Mouse (Mus musculus) embryonic facial prominence, embryonic 12.5 days (tissue): ENCODE data around the gene Fbln1. TPM values are rescaled to one million over a fixed set of nuclear protein-coding genes. Genes with fewer than 3 reads are reported as not detected.

Source experiments
- ATAC-seq: fragments of 200-750 bp; cut with Nextera tagmentation; 2 replicates; pipeline ENCODE4 v1.8.0; 2017; ENCODE audit not compliant: insufficient number of reproducible peaks, insufficient read depth, low FRiP score, low TSS enrichment
- H3K27ac ChIP-seq: fragments of 300-500 bp; sonication (generic); 2 replicates; pipeline ENCODE4 v1.5.1; 2016; ENCODE audit warnings: mild to moderate bottlenecking
- H3K27me3 ChIP-seq: fragments of 300-500 bp; sonication (generic); 2 replicates; pipeline ENCODE4 v1.6.1; 2016; ENCODE audit warnings: mild to moderate bottlenecking, moderate library complexity
- H3K36me3 ChIP-seq: fragments of 300-500 bp; sonication (generic); 2 replicates; pipeline ENCODE4 v1.6.1; 2016; ENCODE audit warnings: mild to moderate bottlenecking
- H3K4me1 ChIP-seq: fragments of 300-500 bp; sonication (generic); 2 replicates; pipeline ENCODE4 v1.6.1; 2016
- H3K4me2 ChIP-seq: fragments of 300-500 bp; sonication (generic); replicated peaks from 2 replicates; pipeline ENCODE4 v1.6.1; 2016; ENCODE audit warnings: mild to moderate bottlenecking, moderate library complexity
- H3K4me3 ChIP-seq: fragments of 300-500 bp; sonication (generic); 2 replicates; pipeline ENCODE4 v1.5.1; 2016; ENCODE audit warnings: mild to moderate bottlenecking
- H3K9ac ChIP-seq: fragments of 300-500 bp; sonication (generic); 2 replicates; pipeline ENCODE4 v1.6.1; 2016; ENCODE audit warnings: mild to moderate bottlenecking, moderate library complexity
- H3K9me3 ChIP-seq: fragments of 300-500 bp; sonication (generic); 2 replicates; pipeline ENCODE4 v1.6.1; 2016; ENCODE audit warnings: mild to moderate bottlenecking, moderate library complexity
- WGBS: fragments of 180-500 bp; shearing (Covaris S2); methylation state at CpG from one replicate; pipeline ENCODE4 v1.1.7; 2016; 5-methylcytosine and 5-hydroxymethylcytosine counted together
- polyA plus RNA-seq: library from polyadenylated mRNA; unstranded; fragments of >200 nt; fragmentation: Nextera tagmentation; extraction: Ambion mirVana; gene quantifications from 2 replicates; pipeline ENCODE4 v1.2.1, GENCODE M21; 2016

The Fbln1 gene
- polyA plus RNA-seq, result 236 and 250 TPM in 2 replicates

DNA sequence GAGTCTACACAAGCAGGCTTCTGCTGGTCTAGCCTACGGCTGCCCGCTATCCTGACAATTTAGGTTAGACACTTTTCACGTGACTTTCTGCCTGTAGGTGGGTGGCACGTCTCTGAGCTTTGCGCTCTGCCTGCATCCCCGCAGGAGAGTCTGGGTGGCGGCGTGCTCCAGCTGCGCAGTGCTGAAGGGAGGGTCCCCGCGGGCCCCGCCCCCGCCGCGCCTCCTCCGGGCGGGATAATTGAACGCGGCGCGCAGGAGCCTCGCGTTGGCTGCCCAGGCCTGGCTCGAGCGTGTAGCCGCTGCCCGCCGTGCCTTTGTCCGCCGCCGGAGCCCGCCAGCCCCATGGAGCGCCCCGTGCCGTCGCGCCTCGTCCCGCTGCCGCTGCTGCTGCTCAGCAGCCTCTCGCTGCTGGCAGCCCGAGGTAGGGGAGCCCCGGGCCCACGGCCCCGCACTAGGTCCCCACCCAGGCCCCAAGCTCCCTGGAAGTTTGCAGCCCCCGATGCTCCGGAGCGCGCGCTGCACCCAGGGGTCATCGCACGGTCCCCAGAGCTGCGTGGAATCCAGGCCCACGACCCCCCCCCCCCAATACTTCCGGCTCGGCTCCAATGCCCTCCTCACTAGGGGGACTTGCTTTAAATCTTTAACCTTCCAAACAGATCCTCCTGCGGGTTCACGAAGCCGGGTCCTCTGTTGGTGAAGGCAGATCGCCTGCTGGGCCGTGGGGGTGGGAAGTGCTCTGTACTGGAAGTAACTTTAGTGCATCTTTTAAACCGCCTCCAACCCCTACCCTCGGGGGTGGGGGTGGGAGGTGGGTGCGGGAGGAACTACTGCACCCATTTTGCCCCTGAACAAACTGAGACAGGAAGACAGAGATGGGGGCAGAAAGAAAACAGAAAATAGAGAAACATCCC lies at the start of gene Fbln1:
Gene Fbln1 (plus strand): TSS at position 158 of the 911 bp plus-strand sequence.
- peak; percentile 88 for ATAC-seq
- Histone ChIP-seq H3K36me3 (peaks cover 23% of the 10 kb centered on the region; the same call in 1 of the 2 replicates), H3K4me3 (peak within 1 kb of the TSS; percentile 77), H3K4me2 (peak within 1 kb of the TSS; percentile 82), H3K9ac (peak within 1 kb of the TSS; percentile 92), H3K9me3 (peaks cover 5% of the 10 kb centered on the region; the same call in 1 of the 2 replicates), H3K27me3 (no peaks in the 10 kb centered on the region), H3K4me1 (peaks cover 37% of the 10 kb centered on the region), H3K27ac (peak within 1 kb of the TSS; percentile 94)
- WGBS, result under 1% methylated on average over 64 of the region's 64 CpGs

DNA sequence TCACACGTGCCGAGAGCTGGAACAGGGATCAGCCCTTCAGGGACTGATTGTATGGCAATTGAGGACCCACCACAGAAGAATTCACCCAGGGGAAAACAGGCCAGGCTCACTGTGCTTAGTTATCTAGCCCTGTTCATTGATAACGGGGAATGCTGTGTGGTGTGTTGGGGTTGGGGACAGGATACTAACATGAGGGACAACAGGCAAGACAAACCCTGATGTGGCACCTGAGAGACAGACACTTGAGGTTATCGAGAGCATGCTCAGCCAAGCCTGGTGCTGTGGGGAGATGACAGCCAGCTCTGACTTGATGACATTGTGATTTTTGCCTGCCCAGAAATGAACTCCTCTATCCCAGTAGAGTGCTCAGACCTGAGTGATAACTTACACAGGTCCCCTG lies 49.6 kb upstream of the Fbln1 start:
- H3K9ac ChIP-seq, result no peak overlapping the region
- WGBS, result 64% methylated on average over 4 of the region's 4 CpGs
- H3K9me3 ChIP-seq, result no peaks in the 10 kb centered on the region
- no peak overlapping the region for H3K27ac ChIP-seq
- no peaks in the 10 kb centered on the region for H3K36me3 ChIP-seq
- no peaks in the 10 kb centered on the region for H3K27me3 ChIP-seq
- ATAC-seq, result no peak
- no peak overlapping the region for H3K4me3 ChIP-seq
- H3K4me1 ChIP-seq, result no peaks in the 10 kb centered on the region
- H3K4me2 ChIP-seq, result no peak overlapping the region

DNA sequence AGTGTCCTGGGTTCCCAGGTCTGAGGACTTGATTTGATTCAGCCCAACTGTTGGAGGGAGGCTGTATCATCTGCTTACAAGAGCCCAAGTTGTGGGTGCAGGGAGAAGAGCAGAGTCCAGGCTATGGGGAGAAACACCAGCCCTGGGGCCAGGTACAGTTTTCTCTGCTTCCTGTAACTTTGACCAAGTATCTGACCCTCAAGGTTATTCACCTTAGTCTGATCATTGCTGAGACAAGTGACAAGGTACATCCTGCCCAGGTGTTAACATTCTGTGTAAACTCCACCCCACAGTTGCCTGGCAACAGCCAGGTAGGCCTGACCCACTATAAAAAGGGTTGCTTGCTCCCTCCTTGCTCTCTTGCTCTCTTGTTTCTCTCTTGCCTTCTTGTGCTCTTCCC lies 44.3 kb upstream of the Fbln1 start:
- Histone ChIP-seq H3K9ac (no peak overlapping the region), H3K4me1 (peaks cover 30% of the 10 kb centered on the region), H3K4me3 (no peak overlapping the region), H3K4me2 (no peak overlapping the region), H3K27ac (0 out of 2 replicates have a peak overlapping the region, but pooled peaks have one; percentile 81), H3K27me3 (no peaks in the 10 kb centered on the region), H3K36me3 (no peaks in the 10 kb centered on the region), H3K9me3 (no peaks in the 10 kb centered on the region)
- ATAC-seq, result no peak

DNA sequence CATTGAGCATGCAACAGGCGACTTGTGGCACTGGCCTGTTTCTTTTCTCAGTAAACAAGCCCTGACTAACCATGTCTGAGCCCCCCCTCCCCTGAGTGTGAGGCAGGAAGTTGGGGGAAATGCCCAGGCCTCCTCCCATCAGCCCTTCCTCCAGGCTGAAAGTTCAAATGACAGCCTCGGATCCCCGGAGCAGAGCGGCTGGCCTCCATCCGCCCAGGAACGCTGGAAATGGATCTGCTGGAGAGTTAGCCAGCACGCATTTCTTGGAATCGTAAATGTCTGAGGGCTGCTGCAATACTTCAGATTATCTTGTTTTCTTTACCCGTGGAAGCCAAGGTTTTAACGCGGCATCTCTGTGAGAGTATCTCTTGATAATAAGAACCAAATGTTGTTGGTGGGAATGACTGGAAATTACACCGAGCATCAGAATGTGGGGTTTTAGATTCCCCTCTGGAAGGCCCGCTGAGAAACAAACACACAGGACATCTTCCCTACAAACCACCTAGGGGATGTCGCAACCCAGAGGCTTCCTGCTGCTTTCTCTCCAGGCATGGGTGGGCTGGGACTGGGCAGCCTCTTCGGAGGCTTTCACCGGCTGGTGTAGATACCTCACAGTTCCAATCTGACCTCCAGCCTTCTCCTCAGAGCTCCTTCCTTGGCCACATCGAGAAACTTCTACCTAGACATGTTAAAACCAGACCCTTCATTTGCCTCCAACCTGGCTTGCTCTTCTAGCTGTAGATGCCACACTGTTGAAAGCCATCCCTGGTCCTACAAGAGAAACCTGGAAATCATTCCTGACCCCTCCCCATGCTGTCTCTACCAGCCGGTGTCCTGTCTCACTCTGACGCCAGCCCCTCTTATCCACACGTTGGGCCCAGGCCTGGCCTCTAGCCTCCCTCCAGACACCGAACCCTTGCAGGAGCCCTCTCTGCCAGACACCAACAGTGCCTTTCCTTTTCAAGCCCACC lies 42.8 kb upstream of the Fbln1 start:
- Histone ChIP-seq H3K4me1 (peaks cover 44% of the 10 kb centered on the region), H3K9me3 (no peaks in the 10 kb centered on the region), H3K4me2 (no peak overlapping the region), H3K4me3 (no peak overlapping the region), H3K27me3 (no peaks in the 10 kb centered on the region), H3K36me3 (no peaks in the 10 kb centered on the region), H3K27ac (peak overlapping the region; percentile 81), H3K9ac (peak overlapping the region; percentile 24; the same call in 1 of the 2 replicates)
- ATAC-seq, result 0 out of 2 replicates have a peak, but pooled peaks have one; percentile 36
- WGBS, result 30% methylated on average over 21 of the region's 21 CpGs

DNA sequence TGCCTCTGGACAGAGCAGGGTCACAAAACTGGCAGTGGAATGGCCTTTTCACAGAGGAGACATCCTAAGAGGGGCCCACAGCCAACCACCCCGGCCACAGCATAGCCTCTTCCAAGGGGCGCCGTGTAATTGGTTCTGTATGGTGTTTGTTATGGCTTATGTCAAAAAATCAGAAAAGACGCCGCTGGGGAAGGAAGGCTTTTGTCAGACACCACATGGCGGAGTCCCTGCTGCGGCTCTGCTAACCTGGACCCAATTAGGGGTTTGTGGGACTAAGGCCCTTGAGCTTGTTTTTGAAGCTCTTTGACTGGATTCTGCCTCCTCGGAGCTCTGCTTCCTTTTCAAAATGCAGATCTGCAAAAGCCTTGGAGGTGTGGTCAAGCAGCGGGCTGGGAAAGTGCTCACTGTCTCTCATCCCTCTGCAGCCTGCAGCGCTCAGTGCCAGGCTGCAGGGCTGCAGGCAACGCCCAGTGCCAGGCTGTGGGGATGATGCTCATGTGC lies 39.3 kb upstream of the Fbln1 start:
- Histone ChIP-seq H3K4me3 (no peak overlapping the region), H3K4me2 (peak overlapping the region; percentile 27), H3K9ac (no peak overlapping the region), H3K9me3 (no peaks in the 10 kb centered on the region), H3K4me1 (peaks cover 48% of the 10 kb centered on the region), H3K36me3 (no peaks in the 10 kb centered on the region), H3K27me3 (no peaks in the 10 kb centered on the region), H3K27ac (peak overlapping the region; percentile 92)
- 3% methylated on average over 11 of the region's 11 CpGs for WGBS
- ATAC-seq, result peak; percentile 49; the same call in 1 of the 2 replicates

DNA sequence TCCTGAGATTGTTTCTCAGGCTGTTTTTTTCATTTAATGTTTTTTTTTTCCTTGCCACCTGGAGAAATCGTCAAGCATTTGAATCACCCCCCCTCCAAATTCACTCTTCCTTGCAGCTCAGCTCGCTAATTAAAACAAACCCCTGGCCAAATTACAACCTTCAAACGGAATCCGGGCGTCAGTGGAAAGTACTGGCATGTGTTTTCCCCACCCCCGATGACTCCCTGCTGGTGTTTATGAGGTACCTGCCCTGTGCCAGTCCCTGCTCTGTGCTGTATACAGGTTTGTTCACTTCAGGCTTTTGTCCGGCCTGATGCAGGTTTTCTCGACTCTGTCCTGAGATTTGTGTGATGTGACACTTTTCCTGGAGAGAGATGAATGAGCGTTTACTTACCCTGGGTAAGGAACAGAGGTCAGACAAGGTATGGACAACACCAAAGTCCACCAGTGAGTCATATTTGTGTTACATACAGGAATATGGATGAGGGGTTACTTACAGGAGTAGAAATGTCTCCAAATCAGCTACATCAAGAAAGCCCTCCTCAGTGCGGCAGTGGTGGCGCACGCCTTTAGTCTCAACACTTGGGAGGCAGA lies 38.6 kb upstream of the Fbln1 start:
- no peak for ATAC-seq
- Histone ChIP-seq H3K4me2 (peak overlapping the region; percentile 27; the same call in 1 of the 2 replicates), H3K9me3 (no peaks in the 10 kb centered on the region), H3K27ac (peak overlapping the region; percentile 92), H3K27me3 (no peaks in the 10 kb centered on the region), H3K4me1 (peaks cover 51% of the 10 kb centered on the region), H3K4me3 (no peak overlapping the region), H3K9ac (no peak overlapping the region), H3K36me3 (no peaks in the 10 kb centered on the region)
- WGBS, result 31% methylated on average over 12 of the region's 12 CpGs

DNA sequence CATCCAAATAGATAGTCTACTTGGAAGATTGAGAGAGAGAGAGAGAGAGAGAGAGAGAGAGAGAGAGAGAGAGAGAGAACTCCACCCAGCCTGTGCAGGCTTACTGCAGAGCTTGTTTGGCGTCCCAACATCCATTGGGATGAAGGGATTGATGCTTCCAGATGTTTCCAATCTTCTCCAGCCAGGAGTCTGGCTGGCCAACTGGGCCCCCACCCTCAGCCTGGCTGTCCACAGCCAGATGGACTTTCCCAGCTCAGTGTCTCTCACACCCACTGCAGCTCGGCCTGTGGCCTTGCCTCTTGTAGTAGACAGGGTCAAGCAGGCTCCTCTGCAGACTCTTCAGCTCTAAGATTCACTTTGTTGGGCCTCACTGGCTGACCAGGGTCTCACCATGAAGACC lies 33.7 kb upstream of the Fbln1 start:
- Histone ChIP-seq H3K27me3 (no peaks in the 10 kb centered on the region), H3K4me1 (peaks cover 24% of the 10 kb centered on the region), H3K4me2 (no peak overlapping the region), H3K9ac (no peak overlapping the region), H3K9me3 (no peaks in the 10 kb centered on the region), H3K4me3 (no peak overlapping the region), H3K27ac (no peak overlapping the region), H3K36me3 (no peaks in the 10 kb centered on the region)
- ATAC-seq, result no peak
- 26% methylated on average over 2 of the region's 2 CpGs for WGBS

DNA sequence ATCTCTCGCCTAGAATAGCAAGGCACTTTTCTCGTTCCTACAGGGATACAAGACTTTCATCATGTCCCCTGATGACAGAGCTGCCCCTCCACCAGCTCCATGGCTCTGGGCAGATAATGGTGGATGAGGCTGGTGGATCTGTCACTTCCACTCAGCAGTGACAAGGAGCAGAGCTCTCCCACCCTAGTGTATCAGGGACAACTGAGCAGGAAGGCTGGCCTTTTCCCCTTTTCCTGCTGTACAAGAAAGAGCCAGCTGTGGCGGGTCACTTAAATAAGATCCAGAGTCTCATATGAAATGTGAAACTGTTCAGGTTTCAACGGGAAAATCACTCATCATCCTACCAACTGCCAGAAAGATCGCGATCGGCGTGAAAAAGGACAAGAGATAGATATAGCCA lies 32.3 kb upstream of the Fbln1 start:
- no peak for ATAC-seq
- peaks cover 12% of the 10 kb centered on the region for H3K4me1 ChIP-seq
- H3K9me3 ChIP-seq, result no peaks in the 10 kb centered on the region
- 49% methylated on average over 8 of the region's 8 CpGs for WGBS
- no peak overlapping the region for H3K4me2 ChIP-seq
- peak overlapping the region; percentile 66 for H3K27ac ChIP-seq
- no peak overlapping the region for H3K9ac ChIP-seq
- H3K4me3 ChIP-seq, result no peak overlapping the region
- no peaks in the 10 kb centered on the region for H3K36me3 ChIP-seq
- H3K27me3 ChIP-seq, result no peaks in the 10 kb centered on the region

DNA sequence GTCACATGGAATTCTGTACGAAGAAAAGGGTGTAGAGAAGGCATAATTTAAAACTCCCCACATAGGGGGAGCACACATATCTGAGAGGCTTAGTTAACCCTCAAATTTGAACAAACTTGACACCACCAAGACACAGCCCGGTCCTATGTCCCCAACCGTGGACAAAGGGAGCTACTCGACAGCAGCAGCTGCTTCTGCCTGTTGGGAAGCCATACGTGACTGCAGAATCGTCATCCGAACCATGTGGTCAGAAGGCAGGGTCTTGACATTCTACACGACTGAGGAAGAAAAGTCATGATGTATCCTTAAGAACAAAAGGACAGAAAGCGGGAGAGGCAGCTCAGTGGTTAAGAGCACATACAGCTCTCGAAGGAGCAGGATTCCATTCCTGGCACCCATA lies 31.7 kb upstream of the Fbln1 start:
- H3K4me2 ChIP-seq, result no peak overlapping the region
- peak overlapping the region; percentile 66 for H3K27ac ChIP-seq
- H3K4me1 ChIP-seq, result peaks cover 12% of the 10 kb centered on the region
- ATAC-seq, result no peak
- H3K9ac ChIP-seq, result no peak overlapping the region
- no peaks in the 10 kb centered on the region for H3K27me3 ChIP-seq
- 58% methylated on average over 10 of the region's 10 CpGs for WGBS
- H3K36me3 ChIP-seq, result no peaks in the 10 kb centered on the region
- no peak overlapping the region for H3K4me3 ChIP-seq
- H3K9me3 ChIP-seq, result no peaks in the 10 kb centered on the region

DNA sequence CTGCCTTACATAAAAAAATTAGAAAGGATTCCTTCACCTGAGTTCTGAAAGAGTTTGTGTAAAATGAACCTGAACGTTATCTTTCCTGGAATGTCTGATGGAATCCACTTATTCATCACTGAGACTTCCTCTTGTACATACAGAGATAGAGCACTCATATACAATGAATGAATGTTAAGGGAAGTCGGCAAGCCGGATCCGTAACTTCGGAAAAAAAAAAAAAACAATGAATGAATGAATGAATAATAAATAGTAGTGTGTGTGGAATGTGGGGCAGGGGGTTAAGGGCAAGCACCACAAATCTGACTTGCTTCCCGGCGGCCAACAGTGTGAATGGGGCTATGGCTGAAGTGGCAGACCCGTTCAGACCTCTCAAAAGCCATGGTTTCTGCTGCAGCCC lies 28.2 kb upstream of the Fbln1 start:
- Histone ChIP-seq H3K4me1 (peaks cover 23% of the 10 kb centered on the region), H3K36me3 (no peaks in the 10 kb centered on the region), H3K9ac (no peak overlapping the region), H3K9me3 (no peaks in the 10 kb centered on the region), H3K4me2 (no peak overlapping the region), H3K27me3 (no peaks in the 10 kb centered on the region), H3K4me3 (no peak overlapping the region), H3K27ac (no peak overlapping the region)
- WGBS, result 74% methylated on average over 8 of the region's 8 CpGs
- ATAC-seq, result no peak

DNA sequence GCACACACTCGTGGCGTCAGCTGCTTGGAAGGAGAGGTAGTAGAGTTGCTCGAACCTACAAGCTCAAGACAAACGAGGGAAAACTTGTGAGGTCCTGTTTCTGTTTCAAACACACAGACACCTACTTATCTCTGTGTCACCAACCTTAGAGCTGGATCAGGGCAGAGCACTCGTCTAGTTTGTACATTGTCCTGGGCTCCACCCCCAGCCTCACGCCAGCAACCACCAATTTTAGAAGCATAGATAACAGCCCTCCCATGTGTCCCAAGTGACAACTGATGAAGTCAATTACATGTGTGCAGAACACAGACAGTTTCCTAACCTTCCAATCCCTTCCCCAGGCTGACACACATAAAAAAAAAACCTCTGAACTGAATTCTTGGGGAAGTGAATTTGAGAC lies 27.6 kb upstream of the Fbln1 start:
- Histone ChIP-seq H3K27me3 (no peaks in the 10 kb centered on the region), H3K4me2 (no peak overlapping the region), H3K27ac (no peak overlapping the region), H3K9ac (no peak overlapping the region), H3K4me1 (peaks cover 22% of the 10 kb centered on the region), H3K9me3 (no peaks in the 10 kb centered on the region), H3K36me3 (no peaks in the 10 kb centered on the region), H3K4me3 (no peak overlapping the region)
- 75% methylated on average over 6 of the region's 6 CpGs for WGBS
- no peak for ATAC-seq
